Mouse (Mus musculus) heart, adult 2 months (tissue): ENCODE measurements around the gene Hpgd.

Source experiments
- CTCF ChIP-seq: fragments of 200-600 bp; IDR thresholded peaks from 2 replicates; pipeline ENCODE4 v1.8.1; 2022; ENCODE audit warnings: antibody characterized with exemption, mild to moderate bottlenecking, moderate library complexity
- EP300 ChIP-seq: fragments of 200-500 bp; IDR thresholded peaks from 2 replicates; pipeline ENCODE4 v1.6.1; 2011; ENCODE audit warnings: low read depth, low read length, control low read depth; ENCODE audit not compliant: insufficient read depth
- POLR2A ChIP-seq: fragments of 200-500 bp; IDR thresholded peaks from 2 replicates; pipeline ENCODE4 v1.6.1; 2011; ENCODE audit warnings: mild to moderate bottlenecking, low read depth, low read length, control low read depth; ENCODE audit not compliant: insufficient read depth

DNA sequence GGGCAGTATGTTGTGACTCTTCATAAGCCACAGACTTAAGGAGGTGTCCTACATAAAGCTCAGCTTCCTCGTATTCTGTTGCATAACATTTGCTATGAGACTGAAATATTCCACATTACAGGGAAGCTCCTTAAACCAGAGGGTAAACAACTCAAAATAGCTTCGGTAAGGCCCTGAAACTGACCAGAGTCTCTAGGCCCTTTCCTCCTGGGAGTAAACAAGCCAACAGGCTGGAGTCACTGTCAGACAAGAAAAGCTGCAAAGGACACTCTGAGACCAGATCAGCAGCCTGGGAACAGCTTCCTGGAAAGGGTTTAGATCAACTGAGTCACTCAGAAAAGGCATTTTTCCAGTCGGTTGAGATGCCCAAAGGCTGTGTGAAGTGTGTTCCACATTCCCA, 9.4 kb upstream of the Hpgd start:
- TF ChIP-seq CTCF = no peak
- no peak for TF ChIP-seq POLR2A
- no peak for TF ChIP-seq EP300
